Mouse (Mus musculus): ENCODE data around the gene Pnmt. TPM values are rescaled to one million over a fixed set of nuclear protein-coding genes. Genes with fewer than 3 reads are reported as not detected.

Gene Pnmt
- polyA plus RNA-seq, 1 experiment from 2014 or later, result not detected

DNA sequence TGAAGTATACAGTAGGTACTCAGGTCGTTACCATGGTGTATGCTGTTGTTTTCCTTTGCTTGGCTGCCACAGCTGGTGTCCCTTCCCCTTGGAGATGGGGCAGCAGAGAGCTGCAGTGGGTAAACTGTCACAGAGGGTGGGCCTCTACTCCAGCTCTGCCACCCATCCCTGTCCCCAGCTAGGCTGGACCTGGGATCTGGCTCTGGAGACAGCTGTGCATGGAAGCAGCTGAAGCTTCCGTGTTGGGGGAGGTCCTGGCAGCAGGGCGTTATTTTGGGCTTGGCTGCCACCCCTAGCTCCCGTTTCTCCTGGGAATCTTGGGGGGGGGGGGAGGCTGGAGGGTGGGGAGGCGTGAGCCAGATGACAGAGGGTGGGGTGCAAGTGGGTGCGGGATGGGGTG is 32.0 kb downstream of the Pnmt start:
- Histone ChIP-seq H3K4me2 (replicated peaks; ENCODE audit: low read depth, low read length) (no peak overlapping the region), H3K4me1 (ENCODE audit: control insufficient read depth, insufficient read depth, low read length) (peaks cover 30% of the 10 kb centered on the region), H3K36me3 (ENCODE audit: control insufficient read depth, insufficient read depth, low read length) (peaks cover 24% of the 10 kb centered on the region), H3K27me3 (ENCODE audit: control insufficient read depth, insufficient read depth, low read length) (no peaks in the 10 kb centered on the region), H3K9ac (replicated peaks; ENCODE audit: low read depth, low read length) (no peak overlapping the region), H3K27ac (ENCODE audit: low read length) (no peak overlapping the region), H3K4me3 (ENCODE audit: low read depth, low read length) (no peak overlapping the region), H3K9me3 (ENCODE audit: control insufficient read depth, low read depth, low read length) (no peaks in the 10 kb centered on the region)
- ATAC-seq (ENCODE audit: insufficient number of reproducible peaks, insufficient read depth, low FRiP score, low read depth), result no peak
- WGBS, result 56% methylated on average over 6 of the region's 6 CpGs

DNA sequence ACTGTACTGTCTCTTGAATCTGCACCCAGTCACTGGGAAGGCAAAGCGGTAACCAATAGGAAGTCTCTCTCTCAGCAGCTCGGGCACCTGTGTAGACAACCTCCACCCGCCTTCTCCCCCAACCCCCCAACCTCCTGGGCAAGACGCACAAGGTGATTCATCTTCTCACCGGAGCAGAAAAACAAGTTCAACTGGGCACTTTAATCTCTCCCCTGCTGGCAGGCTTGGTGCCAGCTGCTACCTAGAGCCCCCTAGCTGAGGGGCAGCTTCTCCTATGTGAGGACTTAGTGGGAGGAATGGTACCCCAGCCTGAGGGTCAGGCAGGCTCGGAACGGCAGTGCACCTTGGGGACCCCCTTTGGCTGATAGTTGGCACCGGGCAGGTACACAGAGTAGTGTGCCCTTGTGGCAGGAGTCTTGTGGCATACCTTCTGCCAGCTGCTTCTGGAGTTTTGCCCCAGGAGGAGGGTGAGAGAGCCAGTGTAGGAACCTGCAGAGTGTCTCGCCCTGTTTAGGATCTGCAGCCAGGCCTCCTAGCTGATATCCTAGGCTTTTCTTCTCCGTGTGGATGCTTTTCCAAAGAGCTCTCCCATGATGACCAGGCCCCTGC is 32.8 kb downstream of the Pnmt start:
- no peak overlapping the region for H3K4me2 ChIP-seq (replicated peaks; ENCODE audit: low read depth, low read length)
- H3K9ac ChIP-seq (replicated peaks; ENCODE audit: low read depth, low read length), result no peak overlapping the region
- H3K27me3 ChIP-seq (ENCODE audit: control insufficient read depth, insufficient read depth, low read length), result no peaks in the 10 kb centered on the region
- H3K9me3 ChIP-seq (ENCODE audit: control insufficient read depth, low read depth, low read length), result no peaks in the 10 kb centered on the region
- H3K4me3 ChIP-seq (ENCODE audit: low read depth, low read length), result no peak overlapping the region
- no peak overlapping the region for H3K27ac ChIP-seq (ENCODE audit: low read length)
- no peak for ATAC-seq (ENCODE audit: insufficient number of reproducible peaks, insufficient read depth, low FRiP score, low read depth)
- H3K36me3 ChIP-seq (ENCODE audit: control insufficient read depth, insufficient read depth, low read length), result peaks cover 26% of the 10 kb centered on the region
- peaks cover 23% of the 10 kb centered on the region for H3K4me1 ChIP-seq (ENCODE audit: control insufficient read depth, insufficient read depth, low read length)
- WGBS, result 74% methylated on average over 10 of the region's 10 CpGs

DNA sequence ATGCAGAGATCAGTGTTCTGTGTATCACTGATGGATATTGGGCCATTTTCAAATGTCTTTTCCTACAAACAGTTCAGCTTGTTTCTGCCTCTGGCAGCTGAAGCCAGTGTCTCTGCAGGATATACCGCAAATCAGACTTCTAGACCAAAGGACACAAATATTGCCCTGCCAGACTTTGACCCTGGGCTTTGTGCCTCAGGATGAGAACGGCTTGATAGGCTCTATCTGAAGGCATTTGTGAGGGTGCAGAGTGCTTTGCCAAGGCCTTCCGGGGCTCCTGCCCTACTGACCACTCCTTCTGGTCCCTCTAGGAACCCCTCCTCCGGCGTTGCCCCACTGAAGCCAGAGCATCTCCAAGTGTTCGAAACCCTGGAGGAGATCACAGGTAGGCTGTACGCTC is 40.3 kb downstream of the Pnmt start:
- Histone ChIP-seq H3K4me2 (replicated peaks; ENCODE audit: low read depth, low read length) (no peak overlapping the region), H3K4me3 (ENCODE audit: low read depth, low read length) (no peak overlapping the region), H3K9me3 (ENCODE audit: control insufficient read depth, low read depth, low read length) (no peaks in the 10 kb centered on the region), H3K9ac (replicated peaks; ENCODE audit: low read depth, low read length) (no peak overlapping the region), H3K27me3 (ENCODE audit: control insufficient read depth, insufficient read depth, low read length) (no peaks in the 10 kb centered on the region), H3K36me3 (ENCODE audit: control insufficient read depth, insufficient read depth, low read length) (peaks cover 61% of the 10 kb centered on the region), H3K27ac (ENCODE audit: low read length) (no peak overlapping the region), H3K4me1 (ENCODE audit: control insufficient read depth, insufficient read depth, low read length) (no peaks in the 10 kb centered on the region)
- ATAC-seq (ENCODE audit: insufficient number of reproducible peaks, insufficient read depth, low FRiP score, low read depth), result no peak
- WGBS, result 94% methylated on average over 7 of the region's 7 CpGs

DNA sequence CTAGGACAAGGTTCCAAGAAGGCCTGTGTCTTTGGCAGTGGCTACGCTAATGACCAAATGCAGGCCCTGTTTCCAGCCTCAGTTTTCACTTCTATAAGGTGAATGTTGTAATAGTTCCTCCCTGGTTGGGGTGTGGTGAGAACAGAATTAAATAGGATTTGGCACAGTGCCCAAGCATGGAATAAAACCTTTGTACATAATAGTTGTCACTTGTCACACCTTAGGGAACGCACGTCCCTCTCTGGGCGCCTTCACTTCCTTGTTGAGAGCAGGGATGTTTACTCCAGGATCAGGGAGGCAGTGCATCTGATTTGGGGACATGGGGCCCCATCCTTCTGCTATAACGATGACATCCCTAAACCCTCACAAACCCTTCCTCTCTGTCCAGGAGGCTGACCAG is 42.2 kb downstream of the Pnmt start:
- Histone ChIP-seq H3K4me2 (replicated peaks; ENCODE audit: low read depth, low read length) (no peak overlapping the region), H3K4me1 (ENCODE audit: control insufficient read depth, insufficient read depth, low read length) (no peaks in the 10 kb centered on the region), H3K27ac (ENCODE audit: low read length) (no peak overlapping the region; the same call in 1 of the 2 replicates), H3K9me3 (ENCODE audit: control insufficient read depth, low read depth, low read length) (no peaks in the 10 kb centered on the region), H3K36me3 (ENCODE audit: control insufficient read depth, insufficient read depth, low read length) (peaks cover 63% of the 10 kb centered on the region), H3K4me3 (ENCODE audit: low read depth, low read length) (no peak overlapping the region), H3K9ac (replicated peaks; ENCODE audit: low read depth, low read length) (no peak overlapping the region), H3K27me3 (ENCODE audit: control insufficient read depth, insufficient read depth, low read length) (no peaks in the 10 kb centered on the region)
- no peak for ATAC-seq (ENCODE audit: insufficient number of reproducible peaks, insufficient read depth, low FRiP score, low read depth)
- 83% methylated on average over 5 of the region's 5 CpGs for WGBS

DNA sequence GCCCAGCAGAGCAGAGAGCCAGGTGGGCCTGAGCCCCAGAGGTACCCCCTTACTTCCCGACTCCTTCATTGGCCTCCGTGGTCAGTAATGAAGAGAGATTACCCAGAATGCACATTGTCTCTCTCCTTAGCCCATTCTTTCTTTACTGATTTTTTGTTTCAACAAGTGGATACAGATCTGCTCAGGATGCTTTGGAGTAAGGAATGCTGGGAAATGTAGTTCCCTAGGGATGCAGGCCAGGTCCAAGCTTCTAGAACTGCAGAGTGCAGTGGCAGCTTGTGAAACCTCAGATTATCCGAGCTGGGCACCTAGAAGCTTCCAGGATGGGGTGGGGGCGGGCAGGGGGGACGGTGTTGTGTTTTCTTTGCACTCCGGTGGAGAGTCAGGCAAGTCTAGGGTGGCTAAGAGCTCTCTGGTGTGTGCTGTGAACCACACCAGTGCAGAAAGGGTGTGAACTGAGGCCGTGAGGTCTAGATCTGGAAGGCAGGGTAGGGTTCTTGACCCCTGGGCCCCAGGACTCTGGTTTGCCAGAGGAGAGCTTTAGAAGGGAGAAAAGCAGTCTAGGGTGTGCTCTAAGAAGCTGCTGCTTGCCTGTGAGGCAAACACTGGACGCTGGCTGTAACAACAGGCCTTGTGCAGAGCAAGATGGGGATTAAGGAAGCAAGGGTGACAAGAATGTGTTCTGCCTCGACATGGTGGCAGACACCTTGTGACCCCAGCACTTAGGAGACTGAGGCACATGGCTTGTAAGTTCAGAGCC is 45.7 kb downstream of the Pnmt start:
- no peak overlapping the region for H3K4me2 ChIP-seq (replicated peaks; ENCODE audit: low read depth, low read length)
- peaks cover 75% of the 10 kb centered on the region for H3K36me3 ChIP-seq (ENCODE audit: control insufficient read depth, insufficient read depth, low read length)
- H3K9ac ChIP-seq (replicated peaks; ENCODE audit: low read depth, low read length), result no peak overlapping the region
- no peaks in the 10 kb centered on the region for H3K27me3 ChIP-seq (ENCODE audit: control insufficient read depth, insufficient read depth, low read length)
- 85% methylated on average over 9 of the region's 9 CpGs for WGBS
- H3K9me3 ChIP-seq (ENCODE audit: control insufficient read depth, low read depth, low read length), result no peaks in the 10 kb centered on the region
- H3K4me3 ChIP-seq (ENCODE audit: low read depth, low read length), result no peak overlapping the region
- no peaks in the 10 kb centered on the region for H3K4me1 ChIP-seq (ENCODE audit: control insufficient read depth, insufficient read depth, low read length)
- H3K27ac ChIP-seq (ENCODE audit: low read length), result no peak overlapping the region
- ATAC-seq (ENCODE audit: insufficient number of reproducible peaks, insufficient read depth, low FRiP score, low read depth), result no peak

DNA sequence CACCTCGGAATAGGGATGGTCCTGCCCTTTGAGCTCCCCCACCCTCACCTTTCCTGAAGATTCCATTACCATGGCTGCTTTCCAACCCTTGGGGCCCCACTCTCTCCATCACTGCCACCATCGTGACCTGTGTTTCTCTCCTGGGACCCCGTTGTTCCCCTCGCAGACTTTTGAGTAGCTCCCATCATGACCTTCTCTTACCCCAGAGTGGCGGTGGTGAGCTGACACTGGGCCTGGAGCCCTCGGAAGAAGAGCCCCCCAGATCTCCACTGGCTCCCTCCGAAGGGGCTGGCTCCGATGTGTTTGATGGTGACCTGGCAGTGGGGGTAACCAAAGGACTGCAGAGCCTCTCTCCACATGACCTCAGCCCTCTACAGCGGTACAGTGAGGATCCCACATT is 49.5 kb downstream of the Pnmt start:
- Histone ChIP-seq H3K9me3 (ENCODE audit: control insufficient read depth, low read depth, low read length) (no peaks in the 10 kb centered on the region), H3K27ac (ENCODE audit: low read length) (no peak overlapping the region), H3K9ac (replicated peaks; ENCODE audit: low read depth, low read length) (no peak overlapping the region), H3K4me3 (ENCODE audit: low read depth, low read length) (no peak overlapping the region), H3K27me3 (ENCODE audit: control insufficient read depth, insufficient read depth, low read length) (no peaks in the 10 kb centered on the region), H3K4me2 (replicated peaks; ENCODE audit: low read depth, low read length) (no peak overlapping the region), H3K36me3 (ENCODE audit: control insufficient read depth, insufficient read depth, low read length) (peaks cover 49% of the 10 kb centered on the region), H3K4me1 (ENCODE audit: control insufficient read depth, insufficient read depth, low read length) (peaks cover 2% of the 10 kb centered on the region; the same call in 1 of the 2 replicates)
- 87% methylated on average over 9 of the region's 9 CpGs for WGBS
- ATAC-seq (ENCODE audit: insufficient number of reproducible peaks, insufficient read depth, low FRiP score, low read depth), result no peak

DNA sequence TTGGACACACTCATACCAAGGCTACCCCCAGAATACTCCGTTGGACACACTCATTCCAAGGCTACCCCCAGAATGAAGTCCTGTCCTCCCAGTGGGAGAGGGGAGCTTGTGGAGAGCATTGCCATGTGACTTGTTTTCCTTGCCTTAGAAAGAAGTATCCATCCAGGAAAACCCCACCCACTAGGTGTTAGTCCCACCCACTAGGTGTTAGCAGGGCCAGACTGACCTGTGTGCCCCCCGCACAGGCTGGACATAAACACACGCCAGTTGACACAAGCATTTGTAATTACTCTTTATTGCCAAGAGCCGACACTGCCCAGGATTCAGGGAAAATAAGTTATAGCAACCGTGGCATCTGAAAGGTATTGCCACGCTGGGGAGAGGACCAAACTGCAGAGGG is 51.2 kb downstream of the Pnmt start:
- no peak overlapping the region; the same call in 1 of the 2 replicates for H3K4me2 ChIP-seq (replicated peaks; ENCODE audit: low read depth, low read length)
- ATAC-seq (ENCODE audit: insufficient number of reproducible peaks, insufficient read depth, low FRiP score, low read depth), result no peak
- WGBS, result 77% methylated on average over 6 of the region's 6 CpGs
- H3K9me3 ChIP-seq (ENCODE audit: control insufficient read depth, low read depth, low read length), result no peaks in the 10 kb centered on the region
- H3K4me1 ChIP-seq (ENCODE audit: control insufficient read depth, insufficient read depth, low read length), result peaks cover 2% of the 10 kb centered on the region; the same call in 1 of the 2 replicates
- H3K27ac ChIP-seq (ENCODE audit: low read length), result no peak overlapping the region
- H3K4me3 ChIP-seq (ENCODE audit: low read depth, low read length), result no peak overlapping the region
- no peak overlapping the region for H3K9ac ChIP-seq (replicated peaks; ENCODE audit: low read depth, low read length)
- H3K36me3 ChIP-seq (ENCODE audit: control insufficient read depth, insufficient read depth, low read length), result peaks cover 36% of the 10 kb centered on the region
- no peaks in the 10 kb centered on the region for H3K27me3 ChIP-seq (ENCODE audit: control insufficient read depth, insufficient read depth, low read length)

All from stomach, embryonic 14.5 days (tissue).